Mouse (Mus musculus) G1E (cell line): ENCODE results near the gene Ak2. TPM values are rescaled to one million over a fixed set of nuclear protein-coding genes. Genes with fewer than 3 reads are reported as not detected.

Experiments
- ATAC-seq: 2 replicates; pipeline ENCODE4 v1.8.0; 2016; ENCODE audit warnings: mild to moderate bottlenecking; ENCODE audit not compliant: insufficient number of reproducible peaks, poor library complexity, low FRiP score, severe bottlenecking; ENCODE audit errors: extremely low read depth
- DNase-seq: peaks from one replicate; pipeline ENCODE4 v3.0.0; 2012; ENCODE audit warnings: low spot score
- H3K27me3 ChIP-seq: 2 replicates; pipeline ENCODE4 v1.6.1; 2012; ENCODE audit warnings: mild to moderate bottlenecking, low read length, inconsistent platforms; ENCODE audit not compliant: insufficient read depth
- H3K36me3 ChIP-seq: replicated peaks from 2 replicates; pipeline ENCODE3; 2012; ENCODE audit warnings: mild to moderate bottlenecking, inconsistent platforms
- H3K4me1 ChIP-seq: 2 replicates; pipeline ENCODE4 v1.6.1; 2012; ENCODE audit warnings: low read depth, low read length, inconsistent platforms, mixed read lengths; ENCODE audit not compliant: insufficient read depth
- H3K4me3 ChIP-seq: 2 replicates; pipeline ENCODE4 v1.5.1; 2012; ENCODE audit warnings: low read depth, mild to moderate bottlenecking, inconsistent platforms, low read length, moderate library complexity, mixed read lengths
- H3K9me3 ChIP-seq: replicated peaks from 2 replicates; pipeline ENCODE4 v1.6.1; 2012; ENCODE audit warnings: inconsistent platforms
- CTCF ChIP-seq: IDR thresholded peaks from 2 replicates; pipeline ENCODE4 v1.5.1; 2012; ENCODE audit warnings: low read depth, low read length, inconsistent platforms, mixed read lengths
- GATA1 ChIP-seq: IDR thresholded peaks from 2 replicates; pipeline ENCODE4 v1.6.1; 2012; ENCODE audit warnings: borderline replicate concordance, low read length, inconsistent platforms, mixed read lengths
- GATA2 ChIP-seq: IDR thresholded peaks from 2 replicates; pipeline ENCODE4 v1.6.1; 2012; ENCODE audit warnings: low read depth, low read length, inconsistent platforms, borderline replicate concordance
- POLR2AphosphoS5 ChIP-seq: IDR thresholded peaks from 2 replicates; pipeline ENCODE4 v1.6.1; 2012; ENCODE audit warnings: low read depth, low read length, inconsistent platforms; ENCODE audit not compliant: insufficient replicate concordance
- TAL1 ChIP-seq: conservative IDR thresholded peaks from 2 replicates; pipeline ENCODE4 v1.6.1; 2012; ENCODE audit warnings: low read depth, low read length, inconsistent platforms, mixed read lengths
- polyA plus RNA-seq: library from polyadenylated mRNA; stranded (reverse); fragments of >175 nt; gene quantifications from 2 replicates; pipeline ENCODE4 v1.2.3, GENCODE M21; 2012
- total RNA-seq, 2 experiments: library from RNA; stranded (forward) in 1 of 2; stranded (reverse) in 1 of 2; fragments of 200-1000 nt in 1 of 2; fragments of >200 nt in 1 of 2; fragmentation: Nextera tagmentation in 1 of 2; gene quantifications; 2 replicates each; pipeline ENCODE4 v1.2.3; 2014 to 2017

Ak2 gene
- total and polyA plus RNA-seq, 3 experiments, result 103 to 209 (median 196) TPM

GRCm38 (mm10) chr4:128989678-128990077 lies 2.1 kb upstream of the Ak2 start:
- H3K36me3 ChIP-seq, result peaks cover 4% of the 10 kb centered on the region
- no peak overlapping the region for H3K4me3 ChIP-seq
- H3K4me1 ChIP-seq, result peaks cover 31% of the 10 kb centered on the region
- no peak for DNase-seq
- TF ChIP-seq GATA1, result no peak
- no peak for TF ChIP-seq GATA2
- TF ChIP-seq TAL1, result no peak
- no peak for TF ChIP-seq POLR2AphosphoS5
- no peak for TF ChIP-seq CTCF
- no peak for ATAC-seq
- peaks cover 22% of the 10 kb centered on the region for H3K27me3 ChIP-seq
- no peaks in the 10 kb centered on the region for H3K9me3 ChIP-seq

- no peak for TF ChIP-seq TAL1
- no peak for TF ChIP-seq POLR2AphosphoS5
- TF ChIP-seq GATA1, result no peak
- TF ChIP-seq CTCF, result no peak
- ATAC-seq, result no peak
- H3K4me3 ChIP-seq, result no peak overlapping the region
Measured at GRCm38 (mm10) chr4:128992176-128992575, 418 bp downstream of the Ak2 start.

DNA sequence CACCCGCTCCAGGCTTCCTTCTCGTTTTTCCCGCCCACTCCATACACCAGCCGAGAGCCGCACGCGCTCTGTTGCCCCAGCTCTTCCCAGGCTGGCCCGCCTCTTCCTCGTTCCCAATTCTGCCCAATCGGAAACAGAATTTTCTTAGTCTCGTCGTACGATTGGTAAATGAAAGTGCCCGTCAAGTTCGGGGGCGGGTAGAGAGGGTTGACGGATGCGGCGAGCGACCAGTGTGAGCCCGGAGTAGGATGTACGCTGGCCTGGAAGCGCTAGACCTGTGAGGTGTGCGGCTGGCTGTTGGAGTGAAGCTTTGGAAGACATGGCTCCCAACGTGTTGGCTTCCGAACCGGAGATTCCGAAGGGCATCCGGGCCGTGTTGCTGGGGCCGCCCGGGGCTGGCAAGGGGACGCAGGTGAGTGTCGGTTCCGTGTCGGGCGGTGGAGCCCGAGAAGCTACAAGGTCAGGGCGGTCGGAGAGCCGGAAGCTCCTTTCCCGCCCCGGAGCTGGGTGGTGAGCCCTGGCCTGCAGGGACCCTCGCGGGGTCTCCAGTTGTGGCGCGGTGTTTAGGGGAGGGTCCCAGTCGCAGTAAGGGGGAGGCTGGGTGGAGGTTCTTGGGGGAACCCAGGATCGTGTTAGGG lies 1.4 kb downstream of the Ak2 start:
- DNase-seq (peak; percentile 92), ATAC-seq (peak; percentile 94)
- TF ChIP-seq CTCF (no peak), TAL1 (no peak), POLR2AphosphoS5 (no peak), GATA1 (no peak), GATA2 (no peak)
- H3K27me3 ChIP-seq, result peaks cover 5% of the 10 kb centered on the region
- no peaks in the 10 kb centered on the region for H3K9me3 ChIP-seq
- peaks cover 37% of the 10 kb centered on the region for H3K36me3 ChIP-seq
- H3K4me3 ChIP-seq, result peak overlapping the region; percentile 85
- H3K4me1 ChIP-seq, result peaks cover 62% of the 10 kb centered on the region

More at GRCm38 (mm10) chr4:128992176-128992575, 418 bp downstream of the Ak2 start:
- peaks cover 28% of the 10 kb centered on the region for H3K36me3 ChIP-seq
- no peaks in the 10 kb centered on the region for H3K9me3 ChIP-seq
- peaks cover 8% of the 10 kb centered on the region for H3K27me3 ChIP-seq
- DNase-seq, result no peak
- peaks cover 53% of the 10 kb centered on the region for H3K4me1 ChIP-seq

DNA sequence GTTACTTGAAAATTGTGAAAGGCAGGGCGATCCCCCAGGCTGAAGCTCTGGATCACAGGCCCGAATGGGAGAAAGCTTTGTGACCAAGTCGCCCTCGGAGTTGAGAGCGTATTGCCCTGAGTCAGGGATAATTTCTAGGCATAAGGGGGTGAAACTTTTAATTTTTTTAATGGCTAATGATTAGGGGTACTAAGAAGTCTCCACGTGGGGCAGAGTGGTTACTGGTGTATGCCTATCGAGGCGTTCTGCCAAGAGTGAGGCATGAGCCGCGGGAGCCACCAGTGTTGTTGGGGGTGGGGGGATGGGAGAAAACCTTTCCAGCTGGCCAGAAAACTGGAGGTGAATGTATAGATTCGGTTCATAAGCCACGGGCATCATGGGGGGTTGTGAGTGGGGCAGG lies 1.9 kb downstream of the Ak2 start:
- ATAC-seq, result no peak
- peak; percentile 43 for DNase-seq
- H3K4me3 ChIP-seq, result peak overlapping the region; percentile 85
- no peak for TF ChIP-seq POLR2AphosphoS5
- H3K36me3 ChIP-seq, result peaks cover 41% of the 10 kb centered on the region
- H3K4me1 ChIP-seq, result peaks cover 65% of the 10 kb centered on the region
- peaks cover 3% of the 10 kb centered on the region; the same call in 1 of the 2 replicates for H3K27me3 ChIP-seq
- no peaks in the 10 kb centered on the region for H3K9me3 ChIP-seq

GRCm38 (mm10) chr4:128995238-128995637 lies 3.5 kb downstream of the Ak2 start:
- no peak for TF ChIP-seq GATA2
- no peak for TF ChIP-seq POLR2AphosphoS5
- no peak for TF ChIP-seq CTCF
- ATAC-seq (no peak), DNase-seq (no peak)
- no peaks in the 10 kb centered on the region for H3K27me3 ChIP-seq
- H3K36me3 ChIP-seq, result peaks cover 56% of the 10 kb centered on the region
- no peaks in the 10 kb centered on the region for H3K9me3 ChIP-seq
- H3K4me3 ChIP-seq, result peak overlapping the region; percentile 85; the same call in 1 of the 2 replicates
- peaks cover 62% of the 10 kb centered on the region for H3K4me1 ChIP-seq

DNA sequence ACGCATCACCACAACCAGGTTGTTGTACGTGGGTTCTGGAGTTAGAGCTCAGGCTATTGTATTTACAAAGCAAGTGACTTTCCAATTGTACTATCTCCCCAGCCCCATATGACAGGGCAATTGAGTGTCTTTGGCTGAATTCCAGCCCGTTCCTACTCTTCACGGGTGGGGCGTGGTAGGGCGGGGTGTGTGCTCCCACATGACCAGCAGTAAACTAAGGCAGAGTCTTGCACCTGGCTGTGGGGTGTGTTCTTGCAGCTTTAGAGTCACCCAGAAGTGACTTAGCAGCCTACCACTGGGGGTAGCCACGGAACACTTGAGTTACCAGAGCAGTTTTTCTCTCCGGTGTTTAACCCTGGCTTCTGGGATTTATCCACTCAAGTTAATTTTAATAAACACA lies 5.5 kb downstream of the Ak2 start:
- peak; percentile 50 for DNase-seq
- TF ChIP-seq GATA2 (no peak), POLR2AphosphoS5 (no peak), GATA1 (no peak), CTCF (no peak), TAL1 (no peak)
- no peaks in the 10 kb centered on the region for H3K27me3 ChIP-seq
- H3K9me3 ChIP-seq, result no peaks in the 10 kb centered on the region
- H3K4me3 ChIP-seq, result no peak overlapping the region; the same call in 1 of the 2 replicates
- H3K36me3 ChIP-seq, result peaks cover 76% of the 10 kb centered on the region
- H3K4me1 ChIP-seq, result peaks cover 69% of the 10 kb centered on the region
- no peak for ATAC-seq

GRCm38 (mm10) chr4:128998401-128998800 lies 6.6 kb downstream of the Ak2 start:
- ATAC-seq (peak; percentile 96), DNase-seq (peak; percentile 78)
- Histone ChIP-seq H3K4me3 (peak overlapping the region; percentile 35; the same call in 1 of the 2 replicates), H3K9me3 (no peaks in the 10 kb centered on the region), H3K4me1 (peaks cover 63% of the 10 kb centered on the region), H3K36me3 (peaks cover 87% of the 10 kb centered on the region), H3K27me3 (no peaks in the 10 kb centered on the region)
- TF ChIP-seq TAL1 (peak; percentile 45; the same call in 1 of the 2 replicates), GATA2 (no peak)
